Mouse (Mus musculus) midbrain, postnatal 0 days (tissue): Measurements from ENCODE around the gene Ssh3. TPM values are rescaled to one million over a fixed set of nuclear protein-coding genes. Genes with fewer than 3 reads are reported as not detected.

Experiments used
- ATAC-seq: fragments of 200-750 bp; cut with Nextera tagmentation; 2 replicates; pipeline ENCODE4 v1.8.0; 2017; ENCODE audit warnings: moderate number of reproducible peaks, mild to moderate bottlenecking, moderate TSS enrichment, moderate library complexity; ENCODE audit not compliant: low FRiP score
- DNase-seq: peaks from one replicate; pipeline ENCODE4 v3.0.0-alpha.2; 2015; ENCODE audit warnings: low spot score
- H3K27ac ChIP-seq: fragments of 300-500 bp; sonication (generic); 2 replicates; pipeline ENCODE4 v1.5.1; 2014; ENCODE audit warnings: low read depth, mild to moderate bottlenecking, low read length, mixed read lengths
- H3K27me3 ChIP-seq: fragments of 300-500 bp; sonication (generic); 2 replicates; pipeline ENCODE4 v1.6.1; 2014; ENCODE audit warnings: low read length, control low read depth, mixed read lengths; ENCODE audit not compliant: insufficient read depth
- H3K36me3 ChIP-seq: fragments of 300-500 bp; sonication (generic); 2 replicates; pipeline ENCODE4 v1.6.1; 2014; ENCODE audit warnings: low read length, control low read depth, mixed read lengths; ENCODE audit not compliant: insufficient read depth
- H3K4me1 ChIP-seq: fragments of 300-500 bp; sonication (generic); 2 replicates; pipeline ENCODE4 v1.6.1; 2014; ENCODE audit warnings: mild to moderate bottlenecking, control low read depth, antibody characterized with exemption, low read length, mixed read lengths; ENCODE audit not compliant: insufficient read depth
- H3K4me2 ChIP-seq: fragments of 300-500 bp; sonication (generic); 2 replicates; pipeline ENCODE4 v1.6.1; 2014; ENCODE audit warnings: low read depth, mild to moderate bottlenecking, low read length, mixed read lengths; ENCODE audit not compliant: poor library complexity, severe bottlenecking
- H3K4me3 ChIP-seq: fragments of 300-500 bp; sonication (generic); 2 replicates; pipeline ENCODE4 v1.5.1; 2014; ENCODE audit warnings: low read depth, mild to moderate bottlenecking, low read length, moderate library complexity
- H3K9ac ChIP-seq: fragments of 300-500 bp; sonication (generic); replicated peaks from 2 replicates; pipeline ENCODE4 v1.6.1; 2014; ENCODE audit warnings: mild to moderate bottlenecking, low read length, moderate library complexity, mixed read lengths; ENCODE audit not compliant: poor library complexity, severe bottlenecking
- H3K9me3 ChIP-seq: fragments of 300-500 bp; sonication (generic); 2 replicates; pipeline ENCODE4 v1.6.1; 2016; ENCODE audit warnings: low read length, control low read depth
- CTCF ChIP-seq: IDR thresholded peaks from 2 replicates; pipeline ENCODE4 v1.5.1; 2016; ENCODE audit warnings: antibody characterized with exemption, mild to moderate bottlenecking
- WGBS: fragments of 180-500 bp; shearing (Covaris S2); extraction: QIAGEN DNeasy Blood & Tissue Kit; methylation state at CpG from one replicate; pipeline ENCODE4 v1.1.7; 2014; 5-methylcytosine and 5-hydroxymethylcytosine counted together
- polyA plus RNA-seq: library from polyadenylated mRNA; unstranded; fragments of >200 nt; fragmentation: Nextera tagmentation; extraction: Ambion mirVana; gene quantifications from 2 replicates; pipeline ENCODE4 v1.2.1, GENCODE M21; 2015
- total RNA-seq: library from RNA; depleted of rRNA; stranded (reverse); fragments of >200 nt; gene quantifications from 2 replicates; pipeline ENCODE4 v1.2.3, GENCODE M21; 2014

The Ssh3 gene
- total and polyA plus RNA-seq, 2 experiments from 2014 or later: 20.7 to 40.6 TPM

GRCm38 (mm10) chr19:4305491-4306189, 36.7 kb upstream of the Ssh3 start:
- peak overlapping the region; percentile 92 for H3K4me2 ChIP-seq
- no peaks in the 10 kb centered on the region for H3K36me3 ChIP-seq
- H3K9me3 ChIP-seq: no peaks in the 10 kb centered on the region
- H3K4me1 ChIP-seq: peaks cover 46% of the 10 kb centered on the region
- DNase-seq (peak; percentile 49), ATAC-seq (peak; percentile 53)
- peak overlapping the region; percentile 89 for H3K4me3 ChIP-seq
- peak overlapping the region; percentile 88 for H3K27ac ChIP-seq
- H3K27me3 ChIP-seq: no peaks in the 10 kb centered on the region
- 0 out of 2 replicates have a peak, but pooled peaks have one; percentile 1 for TF ChIP-seq CTCF
- WGBS: under 1% methylated on average over 40 of the region's 68 CpGs
- peak overlapping the region; percentile 99 for H3K9ac ChIP-seq

GRCm38 (mm10) chr19:4304871-4305321, 35.9 kb upstream of the Ssh3 start:
- Histone ChIP-seq H3K4me3 (peak overlapping the region; percentile 89), H3K9ac (peak overlapping the region; percentile 99), H3K27me3 (no peaks in the 10 kb centered on the region), H3K4me1 (peaks cover 48% of the 10 kb centered on the region), H3K27ac (no peak overlapping the region), H3K4me2 (peak overlapping the region; percentile 92), H3K36me3 (no peaks in the 10 kb centered on the region), H3K9me3 (no peaks in the 10 kb centered on the region)
- DNase-seq (no peak), ATAC-seq (0 out of 2 replicates have a peak, but pooled peaks have one; percentile 14)
- 63% methylated on average over 4 of the region's 4 CpGs for WGBS
- TF ChIP-seq CTCF: no peak

- WGBS: 68% methylated on average over 5 of the region's 5 CpGs
- H3K27me3 ChIP-seq: no peaks in the 10 kb centered on the region
- no peaks in the 10 kb centered on the region for H3K36me3 ChIP-seq
- ATAC-seq (no peak), DNase-seq (no peak)
- H3K4me1 ChIP-seq: peaks cover 48% of the 10 kb centered on the region
- H3K9ac ChIP-seq: 0 out of 2 replicates have a peak overlapping the region, but pooled peaks have one; percentile 13
- H3K27ac ChIP-seq: no peak overlapping the region
- TF ChIP-seq CTCF: no peak; the same call in 1 of the 2 replicates
- peak overlapping the region; percentile 89 for H3K4me3 ChIP-seq
- no peaks in the 10 kb centered on the region for H3K9me3 ChIP-seq
- H3K4me2 ChIP-seq: peak overlapping the region; percentile 92
Measured at GRCm38 (mm10) chr19:4304251-4304821, 35.4 kb upstream of the Ssh3 start.

GRCm38 (mm10) chr19:4303640-4303995, 34.6 kb upstream of the Ssh3 start:
- WGBS: 94% methylated on average over 5 of the region's 5 CpGs
- H3K36me3 ChIP-seq: no peaks in the 10 kb centered on the region
- peaks cover 48% of the 10 kb centered on the region for H3K4me1 ChIP-seq
- no peak overlapping the region for H3K4me3 ChIP-seq
- no peaks in the 10 kb centered on the region for H3K27me3 ChIP-seq
- H3K4me2 ChIP-seq: peak overlapping the region; percentile 1; the same call in 1 of the 2 replicates
- no peak overlapping the region for H3K27ac ChIP-seq
- H3K9ac ChIP-seq: no peak overlapping the region
- no peak for ATAC-seq
- no peak for DNase-seq
- no peak for TF ChIP-seq CTCF
- H3K9me3 ChIP-seq: no peaks in the 10 kb centered on the region

GRCm38 (mm10) chr19:4302936-4303639, 34.1 kb upstream of the Ssh3 start:
- no peak for ATAC-seq
- Histone ChIP-seq H3K9me3 (no peaks in the 10 kb centered on the region), H3K36me3 (0 out of 2 replicates have a peak, but pooled peaks cover 3% of the 10 kb centered on the region), H3K9ac (peak overlapping the region; percentile 48; the same call in 1 of the 2 replicates), H3K27me3 (no peaks in the 10 kb centered on the region), H3K4me1 (peaks cover 48% of the 10 kb centered on the region), H3K4me3 (no peak overlapping the region), H3K27ac (peak overlapping the region; percentile 57), H3K4me2 (peak overlapping the region; percentile 39)
- 68% methylated on average over 7 of the region's 7 CpGs for WGBS
- peak; percentile 80 for DNase-seq
- no peak for TF ChIP-seq CTCF
